Mouse (Mus musculus): ENCODE measurements around the gene Skap1. TPM values are rescaled to one million over a fixed set of nuclear protein-coding genes. Genes with fewer than 3 reads are reported as not detected.
"Not testable (repeated sequence)": the region's sequence is repeated elsewhere in the genome, so short reads cannot be mapped to it uniquely, and the experiment has no call there.

The Skap1 gene
- polyA plus RNA-seq, 1 experiment from 2014 or later, result 1.1 TPM

DNA sequence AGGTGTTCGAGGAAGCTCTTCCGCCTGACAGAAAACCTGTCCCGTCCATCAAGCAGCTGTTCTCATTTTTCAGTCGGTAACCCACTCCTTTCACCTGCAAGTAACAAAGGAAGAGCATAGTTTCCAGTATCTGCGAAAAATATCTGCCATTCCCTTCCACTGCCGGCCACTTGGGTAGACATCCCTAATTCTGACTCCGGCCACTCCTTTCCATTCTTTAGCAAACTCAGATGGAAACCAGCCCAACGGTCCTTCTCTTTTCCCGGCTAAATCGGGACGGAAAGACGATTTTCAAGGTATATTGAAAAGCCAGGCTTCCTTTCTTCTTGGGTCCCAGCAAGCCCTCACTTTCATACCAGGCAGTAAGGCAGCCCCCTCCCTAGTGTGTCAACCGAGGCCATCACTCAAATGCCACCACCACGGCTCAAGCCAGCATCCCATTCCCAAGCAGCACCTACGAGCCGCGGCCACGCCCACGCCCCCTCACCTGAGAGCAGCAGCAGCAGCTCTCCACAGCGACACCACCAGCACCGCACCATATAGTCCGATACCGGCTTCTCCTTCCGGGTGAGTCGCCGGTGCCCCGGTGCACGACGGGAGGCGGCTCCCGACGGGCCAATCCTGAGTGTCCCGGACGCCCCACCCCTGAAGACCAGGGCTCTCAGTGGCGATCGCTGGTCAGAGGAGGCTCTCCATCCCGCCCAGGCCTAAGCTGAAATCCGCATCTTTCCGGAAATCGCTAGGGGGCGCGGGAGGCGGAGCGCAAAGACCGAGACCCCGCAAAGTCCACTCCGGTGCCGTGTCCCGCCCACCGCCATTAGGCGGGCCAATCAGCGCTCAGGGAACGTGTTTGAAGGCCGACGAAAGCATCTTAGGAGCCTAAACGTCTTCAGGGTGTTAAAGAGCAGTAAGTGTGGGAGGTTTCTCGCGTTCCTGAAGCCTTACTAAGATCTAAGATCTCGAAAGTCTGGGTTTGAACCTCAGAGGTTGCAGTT is 312.9 kb downstream of the Skap1 start, which contains the start of gene Snx11:
Gene Snx11 (minus strand): TSS at position 592 of the 995 bp plus-strand sequence.
- peaks cover 9% of the 10 kb centered on the region for H3K4me1 ChIP-seq
- peak within 1 kb of the TSS; percentile 79 for H3K4me3 ChIP-seq (replicated peaks)

DNA sequence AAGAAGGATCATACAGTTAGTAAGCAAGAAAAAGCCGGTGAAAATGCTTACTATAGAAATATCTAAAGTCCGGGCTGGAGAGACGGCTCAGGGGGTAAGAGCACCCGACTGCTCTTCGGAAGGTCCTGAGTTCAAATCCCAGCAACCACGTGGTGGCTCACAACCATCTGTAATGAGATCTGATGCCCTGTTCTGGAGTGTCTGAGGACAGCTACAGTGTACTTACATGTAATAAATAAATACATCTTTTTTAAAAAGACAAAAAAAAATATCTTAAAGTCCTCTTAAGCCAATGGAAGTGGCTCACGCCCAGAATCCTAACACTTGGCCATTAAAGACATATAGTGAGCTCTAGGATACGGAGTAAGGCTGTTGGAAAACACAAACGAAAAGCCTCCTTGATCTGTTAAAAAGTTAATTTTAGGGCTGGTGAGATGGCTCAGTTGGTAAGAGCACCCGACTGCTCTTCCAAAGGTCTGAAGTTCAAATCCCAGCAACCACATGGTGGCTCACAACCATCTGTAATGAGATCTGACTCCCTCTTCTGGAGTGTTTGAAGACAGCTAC is 313.8 kb downstream of the Skap1 start:
- not testable (repeated sequence) for H3K27me3 ChIP-seq (replicated peaks); H3K4me1 ChIP-seq; H3K9me3 ChIP-seq; ATAC-seq (ENCODE audit: insufficient read depth, low FRiP score, low read depth); H3K9ac ChIP-seq; H3K36me3 ChIP-seq
- WGBS, result 63% methylated on average over 10 of the region's 10 CpGs
- Histone ChIP-seq H3K27ac (peak overlapping the region; percentile 70; the same call in 1 of the 2 replicates), H3K4me2 (peak overlapping the region; percentile 85), H3K4me3 (replicated peaks) (peak overlapping the region; percentile 79)

More for the DNA sequence above, 312.9 kb downstream of the Skap1 start, which contains the start of gene Snx11:
- Histone ChIP-seq H3K4me2 (peak within 1 kb of the TSS; percentile 85), H3K9ac (peak within 1 kb of the TSS; percentile 53), H3K9me3 (no peaks in the 10 kb centered on the region), H3K27ac (peak within 1 kb of the TSS; percentile 70), H3K36me3 (no peaks in the 10 kb centered on the region), H3K27me3 (replicated peaks) (no peaks in the 10 kb centered on the region)
- 2% methylated on average over 59 of the region's 59 CpGs for WGBS
- peak; percentile 99 for ATAC-seq (ENCODE audit: insufficient read depth, low FRiP score, low read depth)

DNA sequence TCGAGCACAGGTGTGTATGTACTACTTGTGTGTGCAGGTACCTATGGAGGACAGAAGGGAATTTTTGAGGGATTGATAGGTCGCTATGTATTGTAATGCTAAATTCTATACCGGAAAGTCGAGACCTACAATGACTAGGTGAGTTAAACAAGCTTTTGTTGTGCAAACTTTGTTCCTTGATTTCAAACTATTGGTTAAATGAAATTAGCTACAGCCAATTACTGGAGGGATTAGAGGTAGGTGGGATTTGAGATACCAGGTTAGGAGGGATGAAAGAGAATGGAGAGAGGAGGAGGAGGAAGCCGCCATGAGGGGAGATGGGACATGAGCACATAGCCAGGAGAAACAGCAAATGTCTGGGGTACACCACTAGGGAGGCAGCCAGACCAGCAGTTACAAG is 315.9 kb downstream of the Skap1 start:
- Histone ChIP-seq H3K27me3 (replicated peaks) (no peaks in the 10 kb centered on the region), H3K36me3 (no peaks in the 10 kb centered on the region), H3K4me1 (peaks cover 9% of the 10 kb centered on the region), H3K27ac (no peak overlapping the region), H3K4me3 (replicated peaks) (no peak overlapping the region), H3K4me2 (no peak overlapping the region), H3K9ac (no peak overlapping the region), H3K9me3 (no peaks in the 10 kb centered on the region)
- WGBS, result 75% methylated on average over 5 of the region's 5 CpGs
- no peak for ATAC-seq (ENCODE audit: insufficient read depth, low FRiP score, low read depth)

DNA sequence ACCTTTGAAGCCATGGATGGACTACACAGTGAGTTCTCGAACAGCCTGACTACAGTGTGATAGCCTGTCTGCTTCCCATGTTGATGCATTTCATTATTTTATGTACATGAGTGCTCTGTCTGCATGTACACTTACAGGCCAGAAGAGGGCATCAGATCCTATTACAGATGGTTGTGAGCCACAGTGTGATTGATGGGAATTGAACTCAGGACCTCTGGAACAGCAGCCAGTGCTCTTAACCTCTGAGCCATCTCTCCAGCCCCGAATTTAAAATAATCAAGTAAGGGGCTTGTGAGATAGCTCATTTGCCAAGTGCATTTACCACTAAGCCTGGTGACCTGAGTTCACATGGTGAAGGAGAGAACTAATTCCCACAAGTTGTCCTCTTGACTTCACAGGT is 317.0 kb downstream of the Skap1 start:
- no peak overlapping the region for H3K4me2 ChIP-seq
- H3K27ac ChIP-seq, result no peak overlapping the region
- no peak overlapping the region for H3K9ac ChIP-seq
- 68% methylated on average over 2 of the region's 2 CpGs for WGBS
- no peaks in the 10 kb centered on the region for H3K27me3 ChIP-seq (replicated peaks)
- no peaks in the 10 kb centered on the region for H3K9me3 ChIP-seq
- peaks cover 6% of the 10 kb centered on the region for H3K4me1 ChIP-seq
- no peaks in the 10 kb centered on the region for H3K36me3 ChIP-seq
- no peak overlapping the region for H3K4me3 ChIP-seq (replicated peaks)
- ATAC-seq (ENCODE audit: insufficient read depth, low FRiP score, low read depth), result no peak

DNA sequence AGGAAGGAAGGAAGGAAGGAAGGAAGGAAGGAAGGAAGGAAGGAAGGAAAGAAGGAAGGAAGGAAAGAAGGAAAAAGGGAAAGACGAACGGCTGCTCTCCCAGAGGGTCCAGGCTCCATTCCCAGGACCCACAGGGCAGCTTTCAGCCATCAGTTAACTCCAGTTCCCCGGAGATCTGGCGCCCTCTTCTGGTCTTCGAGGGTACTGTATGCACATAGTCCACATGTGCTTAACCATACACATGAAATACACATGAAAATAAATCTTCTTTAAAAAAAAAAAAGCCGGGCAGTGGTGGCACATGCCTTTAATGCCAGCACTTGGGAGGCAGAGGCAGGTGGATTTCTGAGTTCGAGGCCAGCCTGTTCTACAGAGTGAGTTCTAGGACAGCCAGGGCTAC is 320.5 kb downstream of the Skap1 start:
- not testable (repeated sequence) for H3K4me1 ChIP-seq; H3K27ac ChIP-seq; H3K27me3 ChIP-seq (replicated peaks); H3K4me3 ChIP-seq (replicated peaks); H3K36me3 ChIP-seq; H3K9me3 ChIP-seq; H3K9ac ChIP-seq; ATAC-seq (ENCODE audit: insufficient read depth, low FRiP score, low read depth); H3K4me2 ChIP-seq
- WGBS, result 18% methylated on average over 7 of the region's 7 CpGs

DNA sequence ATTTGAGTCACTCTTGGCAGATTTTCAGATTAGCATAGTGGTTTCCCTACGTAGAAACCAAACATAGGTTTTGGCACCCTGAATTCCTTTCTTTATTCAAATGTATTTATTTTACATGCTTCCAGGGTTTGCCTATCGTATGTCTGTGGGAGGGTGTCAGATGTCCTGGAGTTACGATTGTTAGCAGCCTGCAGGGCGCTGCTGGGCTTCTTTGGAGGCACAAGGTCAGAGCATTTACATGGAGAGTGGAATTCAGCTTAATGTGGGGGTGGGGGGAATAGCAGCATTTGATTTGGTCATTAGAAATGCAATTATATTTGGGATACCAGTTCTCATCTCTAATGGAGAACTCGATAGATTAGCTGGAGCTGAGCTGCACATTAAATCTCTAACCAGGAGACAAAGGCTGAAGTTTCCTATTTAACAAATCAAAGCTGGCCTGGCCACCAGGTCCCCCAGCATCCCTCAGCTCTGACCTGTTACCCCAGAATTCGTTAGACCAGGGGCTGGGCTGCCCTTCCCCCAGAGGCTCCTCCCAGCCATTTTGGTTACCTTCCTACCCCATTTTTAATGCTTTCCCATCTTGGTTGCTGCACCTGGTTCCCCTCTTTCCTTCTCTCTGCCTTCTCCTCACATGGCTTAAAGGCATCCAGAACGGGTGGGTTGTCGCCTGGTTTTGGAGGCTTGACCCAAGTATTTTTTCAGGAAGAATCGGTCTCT is 322.5 kb downstream of the Skap1 start:
- Histone ChIP-seq H3K4me3 (replicated peaks) (no peak overlapping the region), H3K4me1 (peaks cover 13% of the 10 kb centered on the region), H3K27ac (no peak overlapping the region), H3K36me3 (no peaks in the 10 kb centered on the region), H3K9ac (no peak overlapping the region), H3K9me3 (no peaks in the 10 kb centered on the region), H3K4me2 (no peak overlapping the region), H3K27me3 (replicated peaks) (no peaks in the 10 kb centered on the region)
- no peak for ATAC-seq (ENCODE audit: insufficient read depth, low FRiP score, low read depth)
- WGBS, result 37% methylated on average over 9 of the region's 9 CpGs

DNA sequence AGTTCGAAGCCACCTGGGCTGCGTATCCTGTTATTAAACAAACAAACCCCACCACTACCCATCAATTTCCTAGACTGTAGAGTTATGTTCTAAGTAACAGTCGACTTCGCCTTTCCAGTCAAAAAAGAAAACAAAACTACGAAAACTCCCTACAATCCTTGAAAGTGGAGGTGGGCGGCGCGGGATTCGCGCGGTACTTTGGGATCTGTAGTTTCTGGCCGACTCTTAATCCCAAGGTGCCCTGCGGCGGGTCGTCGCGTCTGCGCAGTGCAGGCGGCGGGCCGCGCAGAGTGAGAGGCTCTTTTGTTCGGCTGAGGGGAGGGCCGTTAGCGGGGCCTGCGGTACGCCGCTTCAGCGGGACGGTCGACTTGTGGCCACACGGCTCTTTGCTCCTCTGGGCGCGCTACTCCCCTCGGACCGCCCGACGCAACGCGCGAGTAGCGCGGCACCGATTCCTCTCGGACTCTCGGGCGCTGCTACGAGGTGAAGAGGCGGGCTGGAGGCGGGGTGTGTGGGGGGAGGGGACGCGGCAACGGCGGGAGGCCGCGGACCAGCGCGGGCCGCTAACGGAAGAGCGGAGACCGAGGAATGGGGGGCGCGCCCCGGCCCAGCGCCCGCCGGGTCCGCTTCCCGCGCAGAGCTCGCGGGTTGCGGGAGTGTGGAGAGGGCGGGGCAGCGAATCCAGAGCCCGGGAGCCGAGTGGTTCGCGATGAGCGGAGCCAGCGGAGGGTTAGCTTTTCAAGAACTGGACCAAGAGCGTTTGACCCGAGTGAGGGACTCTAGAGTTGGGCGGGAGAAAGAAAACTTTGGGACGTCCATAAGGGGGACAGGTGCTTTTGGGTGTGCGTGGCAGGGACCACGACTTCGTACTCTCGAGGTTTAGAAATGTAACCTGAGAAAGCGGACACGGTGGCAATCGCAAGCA is 324.7 kb downstream of the Skap1 start, which contains the start of gene Cbx1:
Gene Cbx1 (plus strand): TSS at position 257 of the 925 bp plus-strand sequence.
- H3K4me2 ChIP-seq, result peak within 1 kb of the TSS; percentile 70
- H3K4me3 ChIP-seq (replicated peaks), result peak within 1 kb of the TSS; percentile 96
- no peaks in the 10 kb centered on the region for H3K9me3 ChIP-seq
- peak within 1 kb of the TSS; percentile 87 for H3K9ac ChIP-seq
- H3K27me3 ChIP-seq (replicated peaks), result no peaks in the 10 kb centered on the region
- H3K27ac ChIP-seq, result peak within 1 kb of the TSS; percentile 98
- no peaks in the 10 kb centered on the region for H3K36me3 ChIP-seq
- under 1% methylated on average over 93 of the region's 93 CpGs for WGBS
- peak; percentile 97 for ATAC-seq (ENCODE audit: insufficient read depth, low FRiP score, low read depth)
- peaks cover 13% of the 10 kb centered on the region for H3K4me1 ChIP-seq

DNA sequence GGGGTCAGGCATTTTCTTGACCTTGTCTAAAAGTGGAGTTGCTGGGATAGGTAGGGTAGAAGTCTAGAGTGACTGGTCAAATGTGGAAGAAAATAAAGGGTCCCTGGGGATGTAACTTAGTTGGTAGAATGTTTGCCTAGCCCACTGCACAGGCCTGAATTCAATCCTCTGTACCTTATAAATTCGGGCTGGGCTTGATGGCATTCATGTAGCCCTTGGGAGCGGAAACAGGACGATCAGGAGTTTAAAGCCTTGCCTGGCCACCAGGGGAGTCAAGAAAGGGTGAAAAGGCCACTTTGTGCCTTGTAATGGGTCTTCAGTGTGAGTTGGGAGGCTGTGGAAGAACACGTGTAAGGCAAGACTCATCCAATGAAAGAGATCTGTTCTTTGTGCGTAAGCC is 325.6 kb downstream of the Skap1 start:
- Histone ChIP-seq H3K4me2 (peak overlapping the region; percentile 70), H3K36me3 (no peaks in the 10 kb centered on the region), H3K27ac (peak overlapping the region; percentile 98; the same call in 1 of the 2 replicates), H3K9ac (peak overlapping the region; percentile 87), H3K4me3 (replicated peaks) (peak overlapping the region; percentile 96), H3K27me3 (replicated peaks) (no peaks in the 10 kb centered on the region), H3K9me3 (no peaks in the 10 kb centered on the region), H3K4me1 (peaks cover 13% of the 10 kb centered on the region)
- WGBS, result 10% methylated on average over 5 of the region's 5 CpGs
- ATAC-seq (ENCODE audit: insufficient read depth, low FRiP score, low read depth), result no peak

DNA sequence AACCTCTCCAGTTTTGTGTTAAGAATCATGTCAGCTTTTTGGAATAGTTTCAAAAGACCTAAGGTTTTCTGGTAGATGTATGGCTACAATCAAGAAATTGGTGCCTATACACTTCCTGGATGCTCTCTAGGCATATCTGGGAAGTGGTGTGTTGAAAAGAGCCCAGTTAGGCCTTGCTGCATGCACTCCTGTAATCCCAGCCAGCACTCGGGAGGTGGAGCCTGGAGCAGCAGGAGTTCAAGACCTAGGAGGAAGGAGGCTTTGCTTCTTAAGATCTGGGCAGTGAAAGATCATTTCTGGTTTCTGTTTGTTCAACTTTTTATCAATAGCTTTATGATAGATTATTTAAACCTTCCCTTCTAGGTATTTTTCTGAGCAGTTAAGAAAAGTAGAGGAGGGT is 326.3 kb downstream of the Skap1 start:
- H3K9ac ChIP-seq, result no peak overlapping the region
- 0 out of 2 replicates have a peak, but pooled peaks cover 2% of the 10 kb centered on the region for H3K36me3 ChIP-seq
- H3K4me3 ChIP-seq (replicated peaks), result peak overlapping the region; percentile 96; the same call in 1 of the 2 replicates
- WGBS, result 0% methylated on average over 1 of the region's 1 CpGs
- H3K27ac ChIP-seq, result no peak overlapping the region
- H3K4me2 ChIP-seq, result peak overlapping the region; percentile 70; the same call in 1 of the 2 replicates
- H3K9me3 ChIP-seq, result no peaks in the 10 kb centered on the region
- ATAC-seq (ENCODE audit: insufficient read depth, low FRiP score, low read depth), result no peak
- H3K4me1 ChIP-seq, result peaks cover 13% of the 10 kb centered on the region
- no peaks in the 10 kb centered on the region for H3K27me3 ChIP-seq (replicated peaks)

DNA sequence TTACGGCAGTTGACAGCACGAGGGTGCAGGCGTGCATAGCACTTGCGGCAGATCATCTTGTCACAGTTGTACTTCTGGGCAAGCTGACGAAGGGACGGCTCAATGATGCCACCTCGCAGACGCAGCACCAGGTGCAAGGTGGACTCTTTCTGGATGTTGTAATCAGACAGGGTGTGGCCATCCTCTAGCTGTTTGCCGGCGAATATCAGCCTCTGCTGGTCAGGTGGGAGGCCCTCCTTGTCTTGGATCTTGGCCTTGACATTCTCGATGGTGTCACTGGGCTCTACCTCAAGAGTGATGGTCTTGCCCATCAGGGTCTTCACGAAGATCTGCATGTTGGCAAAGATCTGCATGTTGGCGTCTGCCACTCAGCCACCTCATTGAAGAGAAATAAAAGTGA is 331.1 kb downstream of the Skap1 start:
- Histone ChIP-seq H3K27me3 (replicated peaks) (no peaks in the 10 kb centered on the region), H3K4me2 (no peak overlapping the region), H3K27ac (no peak overlapping the region), H3K4me1 (0 out of 2 replicates have a peak, but pooled peaks cover 8% of the 10 kb centered on the region), H3K9me3 (no peaks in the 10 kb centered on the region), H3K36me3 (peaks cover 17% of the 10 kb centered on the region; the same call in 1 of the 2 replicates), H3K4me3 (replicated peaks) (no peak overlapping the region), H3K9ac (no peak overlapping the region)
- no peak for ATAC-seq (ENCODE audit: insufficient read depth, low FRiP score, low read depth)
- WGBS, result 89% methylated on average over 13 of the region's 13 CpGs

DNA sequence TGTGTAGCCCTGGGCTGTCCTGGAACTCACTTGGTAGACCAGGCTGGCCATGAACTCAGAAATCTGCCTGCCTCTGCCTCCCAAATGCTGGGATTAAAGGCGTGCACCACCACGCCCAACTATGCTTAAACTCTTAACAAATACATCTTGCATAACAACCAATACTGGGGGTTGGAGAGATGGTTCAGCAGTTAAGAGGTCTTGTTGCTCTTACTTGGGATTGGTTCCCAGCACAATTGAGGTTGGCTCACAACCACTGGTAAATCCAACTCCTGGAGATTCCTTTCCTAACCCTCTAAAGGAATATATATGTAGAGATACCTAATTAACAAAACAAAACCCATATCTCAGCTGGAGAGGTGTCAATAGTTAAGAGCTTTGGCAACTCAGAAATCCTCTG is 331.7 kb downstream of the Skap1 start:
- H3K27ac ChIP-seq, result no peak overlapping the region
- no peak overlapping the region for H3K9ac ChIP-seq
- no peaks in the 10 kb centered on the region for H3K9me3 ChIP-seq
- H3K27me3 ChIP-seq (replicated peaks), result no peaks in the 10 kb centered on the region
- no peak for ATAC-seq (ENCODE audit: insufficient read depth, low FRiP score, low read depth)
- no peak overlapping the region for H3K4me2 ChIP-seq
- H3K36me3 ChIP-seq, result peaks cover 17% of the 10 kb centered on the region; the same call in 1 of the 2 replicates
- WGBS, result 98% methylated on average over 2 of the region's 2 CpGs
- H3K4me1 ChIP-seq, result 0 out of 2 replicates have a peak, but pooled peaks cover 3% of the 10 kb centered on the region
- H3K4me3 ChIP-seq (replicated peaks), result no peak overlapping the region

Measured in stomach, embryonic 15.5 days (tissue).